Mouse (Mus musculus): Measurements from ENCODE around the gene Amfr. TPM values are rescaled to one million over a fixed set of nuclear protein-coding genes. Genes with fewer than 3 reads are reported as not detected.

Amfr gene
- polyA plus RNA-seq, 1 experiment, result not detected

GRCm38 (mm10) chr8:94033601-94034000, 21.0 kb upstream of the Amfr start:
- H3K4me3 ChIP-seq (ENCODE audit: insufficient read depth, low read depth, low read length), result no peak overlapping the region
- TF ChIP-seq CTCF (IDR thresholded peaks at IDR 0.05; ENCODE audit: insufficient read depth, low read depth, low read length) (no peak), POLR2A (IDR thresholded peaks at IDR 0.05; ENCODE audit: insufficient read depth, low read depth, low read length) (no peak)
- H3K27ac ChIP-seq (ENCODE audit: insufficient read depth, low read depth, low read length), result no peak overlapping the region
- 20% methylated on average over 3 of the region's 3 CpGs for WGBS
- peaks cover 3% of the 10 kb centered on the region for H3K4me1 ChIP-seq (ENCODE audit: control insufficient read depth, insufficient read depth, low read length)

DNA sequence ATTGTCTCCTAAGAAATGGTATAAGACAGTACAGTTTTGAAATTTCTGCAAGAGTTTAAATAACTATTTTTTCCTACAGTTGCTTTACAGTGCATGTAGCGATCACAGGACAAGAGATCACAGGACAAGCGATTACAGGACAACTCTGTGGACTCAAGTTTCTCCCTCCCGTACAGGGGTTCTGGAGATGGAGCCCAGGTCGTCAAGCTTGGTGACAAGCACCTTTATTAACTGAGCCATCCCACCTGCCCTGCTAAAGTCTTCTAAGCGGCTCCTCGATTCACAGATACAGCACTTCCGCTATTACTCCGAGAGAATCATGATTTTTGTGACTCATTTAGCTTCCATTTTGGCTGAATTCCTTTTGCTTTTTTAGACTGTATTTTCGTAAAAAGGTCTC, 17.1 kb upstream of the Amfr start:
- peaks cover 3% of the 10 kb centered on the region for H3K4me1 ChIP-seq (ENCODE audit: control insufficient read depth, insufficient read depth, low read length)
- no peak for TF ChIP-seq CTCF (IDR thresholded peaks at IDR 0.05; ENCODE audit: insufficient read depth, low read depth, low read length)
- TF ChIP-seq POLR2A (IDR thresholded peaks at IDR 0.05; ENCODE audit: insufficient read depth, low read depth, low read length), result no peak
- H3K27ac ChIP-seq (ENCODE audit: insufficient read depth, low read depth, low read length), result no peak overlapping the region
- H3K4me3 ChIP-seq (ENCODE audit: insufficient read depth, low read depth, low read length), result no peak overlapping the region
- 89% methylated on average over 9 of the region's 9 CpGs for WGBS

GRCm38 (mm10) chr8:94023916-94024315, 11.3 kb upstream of the Amfr start:
- TF ChIP-seq CTCF (IDR thresholded peaks at IDR 0.05; ENCODE audit: insufficient read depth, low read depth, low read length) (no peak), POLR2A (IDR thresholded peaks at IDR 0.05; ENCODE audit: insufficient read depth, low read depth, low read length) (no peak)
- WGBS, result 95% methylated on average over 6 of the region's 6 CpGs
- no peak overlapping the region for H3K4me3 ChIP-seq (ENCODE audit: insufficient read depth, low read depth, low read length)

DNA sequence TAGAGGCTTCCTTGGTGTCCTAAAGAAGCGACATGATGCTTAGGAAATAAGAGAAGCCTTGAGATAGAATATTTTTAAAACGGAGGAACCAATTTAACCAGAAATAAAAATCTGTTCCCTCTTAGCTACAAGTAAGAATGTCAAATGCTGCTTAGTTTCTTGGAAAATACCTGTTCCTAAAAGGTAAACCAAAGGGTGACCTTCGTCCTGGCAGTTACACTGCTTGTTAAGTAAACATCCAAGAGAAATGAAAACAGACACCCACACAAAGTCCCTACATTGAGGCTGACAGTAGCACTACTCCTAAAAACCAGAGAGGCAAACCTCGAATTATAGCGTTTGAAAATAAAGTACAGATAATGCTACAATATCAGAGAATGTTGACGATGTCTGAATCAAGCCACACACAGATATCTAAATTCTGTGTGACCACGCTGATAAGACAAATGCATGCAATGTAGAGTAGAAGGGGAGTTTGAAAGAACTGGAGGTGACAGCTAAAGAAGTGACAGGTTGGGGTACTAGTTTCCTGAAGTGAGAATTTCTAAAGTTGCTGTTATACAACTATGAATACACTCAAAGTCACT, 477 bp upstream of the Amfr start:
- no peak for TF ChIP-seq CTCF (IDR thresholded peaks at IDR 0.05; ENCODE audit: insufficient read depth, low read depth, low read length)
- no peak for TF ChIP-seq POLR2A (IDR thresholded peaks at IDR 0.05; ENCODE audit: insufficient read depth, low read depth, low read length)
- Histone ChIP-seq H3K4me3 (ENCODE audit: insufficient read depth, low read depth, low read length) (peak overlapping the region; percentile 97), H3K4me1 (ENCODE audit: control insufficient read depth, insufficient read depth, low read length) (peaks cover 14% of the 10 kb centered on the region), H3K27ac (ENCODE audit: insufficient read depth, low read depth, low read length) (peak overlapping the region; percentile 74)
- 21% methylated on average over 7 of the region's 7 CpGs for WGBS

More at GRCm38 (mm10) chr8:94023916-94024315, 11.3 kb upstream of the Amfr start:
- no peak overlapping the region for H3K27ac ChIP-seq (ENCODE audit: insufficient read depth, low read depth, low read length)
- H3K4me1 ChIP-seq (ENCODE audit: control insufficient read depth, insufficient read depth, low read length), result no peaks in the 10 kb centered on the region

DNA sequence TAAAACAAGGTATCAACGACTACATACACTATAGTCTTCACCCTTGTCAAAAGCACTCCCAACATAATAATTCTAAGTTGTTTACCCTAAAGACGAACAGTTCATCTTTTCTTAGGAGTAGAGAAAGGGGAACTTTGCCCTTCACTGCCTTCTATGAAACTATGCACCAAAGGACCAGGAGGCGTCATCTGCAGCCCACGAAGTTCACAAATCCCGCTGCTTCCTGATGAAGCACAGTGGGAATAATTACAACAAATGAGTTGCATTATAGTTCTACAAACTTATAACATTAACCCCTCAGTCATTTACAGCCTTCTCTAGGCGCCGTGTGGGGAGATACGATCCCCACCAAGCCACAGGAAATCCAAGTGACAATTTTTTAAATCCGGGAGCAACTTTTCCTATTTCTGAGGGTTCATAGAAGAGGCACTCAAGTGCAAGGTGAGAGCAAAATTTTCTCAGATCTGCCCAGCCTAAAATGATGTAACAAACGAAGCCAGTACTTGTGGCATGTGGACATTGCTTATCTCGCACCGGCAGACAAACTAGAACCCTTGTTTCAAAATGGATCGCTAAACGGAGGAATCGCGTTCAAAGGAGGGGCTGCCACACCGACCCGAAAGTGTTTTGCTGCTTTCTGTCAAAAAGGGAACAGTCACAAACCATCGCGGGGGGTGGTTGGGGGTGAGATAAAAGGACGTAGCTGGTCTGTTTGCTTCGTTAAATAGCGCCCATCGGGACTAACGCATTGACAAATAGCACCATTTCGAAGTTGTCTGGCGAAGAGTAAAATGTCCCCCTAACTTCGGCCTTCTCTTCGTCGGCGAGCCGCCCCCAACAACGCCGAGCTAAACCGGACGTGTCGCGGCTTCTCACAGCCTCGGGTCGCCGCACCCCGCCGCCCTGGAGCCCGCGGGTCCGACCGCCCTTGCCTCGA, 1.3 kb downstream of the Amfr start:
- Histone ChIP-seq H3K4me3 (ENCODE audit: insufficient read depth, low read depth, low read length) (peak overlapping the region; percentile 97), H3K4me1 (ENCODE audit: control insufficient read depth, insufficient read depth, low read length) (peaks cover 14% of the 10 kb centered on the region), H3K27ac (ENCODE audit: insufficient read depth, low read depth, low read length) (peak overlapping the region; percentile 42; the same call in 1 of the 2 replicates)
- TF ChIP-seq POLR2A (IDR thresholded peaks at IDR 0.05; ENCODE audit: insufficient read depth, low read depth, low read length) (no peak), CTCF (IDR thresholded peaks at IDR 0.05; ENCODE audit: insufficient read depth, low read depth, low read length) (no peak)
- WGBS, result under 1% methylated on average over 48 of the region's 48 CpGs

DNA sequence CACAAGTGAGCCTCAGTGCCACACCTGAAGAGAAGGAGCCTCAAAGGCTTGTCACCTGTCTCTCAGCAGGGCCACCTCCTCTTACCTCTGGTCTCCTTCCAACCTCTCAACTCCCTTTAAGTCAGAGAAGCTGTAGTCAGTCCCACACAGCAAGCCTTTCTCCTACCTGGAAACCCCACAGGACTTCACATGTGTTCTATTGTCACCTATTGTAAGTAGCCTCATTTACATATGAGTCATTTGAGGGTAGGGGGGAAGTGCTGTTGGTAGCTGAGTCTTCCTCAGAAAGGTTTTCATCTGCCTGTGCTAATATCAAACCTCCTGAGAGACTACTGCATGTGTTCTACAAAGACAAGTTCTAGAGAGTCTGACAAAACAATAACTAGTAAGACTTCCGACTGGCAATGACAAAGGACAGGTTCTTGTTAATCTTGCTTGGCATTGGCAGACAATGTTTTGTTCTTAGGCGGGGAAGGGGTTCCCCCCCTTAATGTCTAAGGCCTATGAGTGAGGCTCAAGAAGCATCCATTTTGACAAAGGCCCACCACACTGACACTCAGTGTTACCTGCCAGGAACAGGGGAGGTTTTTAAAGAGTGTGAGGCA, 2.4 kb downstream of the Amfr start:
- no peak for TF ChIP-seq CTCF (IDR thresholded peaks at IDR 0.05; ENCODE audit: insufficient read depth, low read depth, low read length)
- no peak for TF ChIP-seq POLR2A (IDR thresholded peaks at IDR 0.05; ENCODE audit: insufficient read depth, low read depth, low read length)
- 41% methylated on average over 2 of the region's 2 CpGs for WGBS
- Histone ChIP-seq H3K4me3 (ENCODE audit: insufficient read depth, low read depth, low read length) (no peak overlapping the region), H3K4me1 (ENCODE audit: control insufficient read depth, insufficient read depth, low read length) (peaks cover 15% of the 10 kb centered on the region), H3K27ac (ENCODE audit: insufficient read depth, low read depth, low read length) (no peak overlapping the region)

DNA sequence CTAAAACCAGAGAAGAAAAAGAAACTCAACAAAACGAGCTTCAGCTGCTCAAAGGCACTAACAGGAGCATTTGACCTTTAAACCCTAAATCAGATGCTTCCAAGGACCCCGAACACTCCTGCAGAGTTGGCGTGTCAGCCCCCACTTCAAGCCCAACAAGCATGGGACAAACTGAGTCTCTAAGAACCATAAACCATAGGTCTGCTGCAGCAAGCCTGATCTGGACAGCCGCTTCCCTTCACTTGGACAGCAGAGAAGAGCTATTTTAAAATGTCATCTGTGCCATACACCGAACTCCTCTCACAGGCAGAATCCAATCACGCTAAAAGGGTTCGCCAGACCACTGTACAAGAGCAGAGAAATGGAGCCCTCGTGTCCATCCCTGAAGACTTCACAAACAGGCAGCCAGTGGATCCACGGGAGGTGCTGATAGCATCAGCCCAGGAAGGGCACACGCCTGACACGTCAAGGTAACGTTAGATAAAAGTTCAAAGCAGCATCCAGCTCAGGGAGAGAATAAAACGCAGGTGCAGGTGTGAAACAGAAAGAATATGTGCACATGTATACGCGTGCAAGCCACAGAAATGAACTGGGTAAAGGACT, 3.3 kb downstream of the Amfr start:
- no peak overlapping the region for H3K27ac ChIP-seq (ENCODE audit: insufficient read depth, low read depth, low read length)

DNA sequence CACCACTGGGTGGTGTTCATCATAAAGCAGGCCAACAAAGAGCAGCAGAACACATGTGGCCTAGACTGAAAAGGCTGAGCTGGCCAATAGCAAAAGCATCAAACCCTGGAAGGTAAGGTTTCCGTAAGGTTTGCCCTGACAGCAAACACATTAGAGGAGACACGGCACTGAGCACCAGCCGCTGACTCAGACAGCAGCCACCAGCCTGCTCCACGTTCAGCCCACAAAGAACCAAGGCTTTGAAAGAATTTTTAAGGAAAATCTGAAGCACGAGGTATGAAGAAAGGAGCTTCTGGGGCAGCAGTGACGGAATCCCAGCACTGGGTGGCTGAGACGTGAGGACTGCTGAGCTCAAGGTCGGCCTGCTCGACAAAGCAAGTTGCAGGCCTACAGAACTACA, 8.5 kb downstream of the Amfr start:
- H3K4me1 ChIP-seq (ENCODE audit: control insufficient read depth, insufficient read depth, low read length), result peaks cover 10% of the 10 kb centered on the region; the same call in 1 of the 2 replicates
- H3K4me3 ChIP-seq (ENCODE audit: insufficient read depth, low read depth, low read length), result no peak overlapping the region
- TF ChIP-seq POLR2A (IDR thresholded peaks at IDR 0.05; ENCODE audit: insufficient read depth, low read depth, low read length) (no peak), CTCF (IDR thresholded peaks at IDR 0.05; ENCODE audit: insufficient read depth, low read depth, low read length) (no peak)
- H3K27ac ChIP-seq (ENCODE audit: insufficient read depth, low read depth, low read length), result peak overlapping the region; percentile 1; the same call in 1 of the 2 replicates
- WGBS, result 53% methylated on average over 9 of the region's 9 CpGs

More for the DNA sequence above, 3.3 kb downstream of the Amfr start:
- TF ChIP-seq CTCF (IDR thresholded peaks at IDR 0.05; ENCODE audit: insufficient read depth, low read depth, low read length) (no peak), POLR2A (IDR thresholded peaks at IDR 0.05; ENCODE audit: insufficient read depth, low read depth, low read length) (no peak)
- WGBS, result 70% methylated on average over 15 of the region's 15 CpGs
- peaks cover 17% of the 10 kb centered on the region for H3K4me1 ChIP-seq (ENCODE audit: control insufficient read depth, insufficient read depth, low read length)
- H3K4me3 ChIP-seq (ENCODE audit: insufficient read depth, low read depth, low read length), result no peak overlapping the region

All from olfactory bulb, adult 2 months (tissue).